Mouse (Mus musculus) myocyte (in vitro differentiated cells): ENCODE data around the gene Gm42906. TPM values are rescaled to one million over a fixed set of nuclear protein-coding genes. Genes with fewer than 3 reads are reported as not detected.
A peak's percentile ranks its signal among the peaks of the same experiment; 100 is the strongest.

ENCODE experiments used
- H3K27me3 ChIP-seq: one replicate; pipeline ENCODE4 v1.6.1; 2011; ENCODE audit not compliant: control insufficient read depth, insufficient read depth, insufficient read length
- H3K36me3 ChIP-seq: one replicate; pipeline ENCODE4 v1.6.1; 2011; ENCODE audit not compliant: control insufficient read depth, insufficient read depth
- H3K4me2 ChIP-seq: one replicate; pipeline ENCODE4 v1.6.1; 2011; ENCODE audit warnings: low read depth, control low read depth
- H3K4me3 ChIP-seq: one replicate; pipeline ENCODE4 v1.5.1; 2011; ENCODE audit warnings: mild to moderate bottlenecking, control low read depth, moderate library complexity
- H3K79me2 ChIP-seq: one replicate; pipeline ENCODE4 v1.6.1; 2011; ENCODE audit not compliant: control insufficient read depth, insufficient read depth
- H3ac ChIP-seq: one replicate; pipeline ENCODE4 v1.6.1; 2011; ENCODE audit not compliant: control insufficient read depth, insufficient read length
- CEBPB ChIP-seq: IDR thresholded peaks from 2 replicates; pipeline ENCODE4 v1.6.1; 2011; ENCODE audit warnings: mild to moderate bottlenecking, moderate library complexity; ENCODE audit not compliant: poor library complexity, insufficient read depth, severe bottlenecking
- E2F4 ChIP-seq: IDR thresholded peaks from one replicate; pipeline ENCODE4 v1.6.1; 2011; ENCODE audit warnings: mild to moderate bottlenecking, control low read depth, moderate library complexity; ENCODE audit not compliant: insufficient read depth
- MAX ChIP-seq: IDR thresholded peaks from one replicate; pipeline ENCODE4 v1.6.1; 2011; ENCODE audit warnings: low read depth, mild to moderate bottlenecking, control low read depth
- MYOD1 ChIP-seq, 3 experiments: IDR thresholded peaks; one replicate each; pipeline ENCODE4 v1.6.1; 2011; ENCODE audit warnings: control low read depth in 2 of 3, low read depth in 2 of 3, mild to moderate bottlenecking in 2 of 3, moderate library complexity in 1 of 3; ENCODE audit not compliant: insufficient read length in 2 of 3, control insufficient read depth in 1 of 3
- MYOG ChIP-seq, 3 experiments: IDR thresholded peaks; one replicate each; pipeline ENCODE4 v1.6.1; 2011; ENCODE audit warnings: control low read depth in 2 of 3, low read depth in 2 of 3, mild to moderate bottlenecking in 2 of 3; ENCODE audit not compliant: insufficient read length in 2 of 3, control insufficient read depth in 1 of 3, insufficient read depth in 1 of 3
- POLR2A ChIP-seq: IDR thresholded peaks from one replicate; pipeline ENCODE4 v1.6.1; 2011; ENCODE audit warnings: low read depth, mild to moderate bottlenecking, control low read depth, moderate library complexity; ENCODE audit not compliant: insufficient read length
- POLR2AphosphoS2 ChIP-seq: IDR thresholded peaks from one replicate; pipeline ENCODE4 v1.6.1; 2011; ENCODE audit warnings: low read depth, control low read depth; ENCODE audit not compliant: insufficient read length
- REST ChIP-seq: IDR thresholded peaks from one replicate; pipeline ENCODE4 v1.6.1; 2011; ENCODE audit warnings: mild to moderate bottlenecking, control low read depth, moderate library complexity; ENCODE audit not compliant: insufficient read depth, insufficient read length
- SRF ChIP-seq: IDR thresholded peaks from one replicate; pipeline ENCODE4 v1.6.1; 2011; ENCODE audit warnings: low read depth; ENCODE audit not compliant: control insufficient read depth, insufficient read length
- TCF12 ChIP-seq: IDR thresholded peaks from one replicate; pipeline ENCODE4 v1.6.1; 2011; ENCODE audit warnings: mild to moderate bottlenecking, control low read depth; ENCODE audit not compliant: poor library complexity, insufficient read depth, severe bottlenecking
- TCF3 ChIP-seq: IDR thresholded peaks from one replicate; pipeline ENCODE4 v1.6.1; 2011; ENCODE audit warnings: low read depth, control low read depth; ENCODE audit not compliant: insufficient read length
- USF1 ChIP-seq: IDR thresholded peaks from one replicate; pipeline ENCODE4 v1.6.1; 2011; ENCODE audit warnings: low read depth, mild to moderate bottlenecking, control low read depth, moderate library complexity
- polyA plus RNA-seq: library from polyadenylated mRNA; unstranded; fragments of >200 nt; fragmentation: generic; extraction: Trizol; gene quantifications from one replicate; pipeline ENCODE4 v1.2.1, GENCODE M21; 2012; ENCODE audit warnings: missing spikeins

Gm42906 gene
- polyA plus RNA-seq, 1 experiment, result not detected

GRCm38 (mm10) chr5:151109822-151110221, 318.1 kb downstream of the Gm42906 start:
- Histone ChIP-seq H3K4me2 (peak overlapping the region; percentile 92), H3K27me3 (no peaks in the 10 kb centered on the region), H3K4me3 (no peak overlapping the region), H3K36me3 (no peaks in the 10 kb centered on the region), H3ac (no peak overlapping the region), H3K79me2 (peaks cover 89% of the 10 kb centered on the region)
- no peak for TF ChIP-seq MYOD1 (IDR thresholded peaks at IDR 0.05; ENCODE audit: control insufficient read depth in 1 of 3, insufficient read length in 2 of 3, low read depth in 2 of 3)
- TF ChIP-seq CEBPB, result peak; percentile 71; the same call in 1 of the 2 replicates

DNA sequence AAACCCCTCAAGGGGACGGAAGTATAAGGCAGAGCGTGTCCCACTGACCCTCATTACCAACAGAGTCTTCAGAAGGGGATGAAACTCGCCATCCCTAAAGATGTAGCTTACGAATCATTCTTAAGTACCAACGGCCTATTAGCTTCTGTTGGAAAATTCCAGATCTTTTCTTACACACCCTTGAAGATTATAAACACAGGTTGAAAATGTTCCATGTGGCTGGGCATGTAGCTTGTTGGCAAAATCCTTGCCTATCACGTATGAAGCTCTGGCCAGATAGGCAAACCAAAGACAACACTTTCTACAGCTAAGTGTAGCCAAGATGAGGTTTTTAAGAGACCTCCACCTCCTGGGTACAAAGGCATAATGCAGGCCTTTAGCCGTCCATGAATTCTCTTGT, 319.0 kb downstream of the Gm42906 start:
- no peak overlapping the region for H3K4me3 ChIP-seq
- H3K27me3 ChIP-seq, result no peaks in the 10 kb centered on the region
- H3ac ChIP-seq, result no peak overlapping the region
- no peak for TF ChIP-seq POLR2AphosphoS2
- no peak for TF ChIP-seq MYOG (IDR thresholded peaks at IDR 0.05; ENCODE audit: control insufficient read depth in 1 of 3, insufficient read depth in 1 of 3, insufficient read length in 2 of 3, low read depth in 2 of 3)
- no peak for TF ChIP-seq MAX
- no peak for TF ChIP-seq CEBPB
- no peak for TF ChIP-seq USF1
- TF ChIP-seq E2F4, result no peak
- no peak for TF ChIP-seq POLR2A
- no peak for TF ChIP-seq TCF12
- no peak for TF ChIP-seq MYOD1 (IDR thresholded peaks at IDR 0.05; ENCODE audit: control insufficient read depth in 1 of 3, insufficient read length in 2 of 3, low read depth in 2 of 3)
- TF ChIP-seq REST, result no peak
- no peak for TF ChIP-seq SRF
- TF ChIP-seq TCF3, result no peak
- peaks cover 89% of the 10 kb centered on the region for H3K79me2 ChIP-seq
- H3K4me2 ChIP-seq, result no peak overlapping the region
- H3K36me3 ChIP-seq, result no peaks in the 10 kb centered on the region

- no peak overlapping the region for H3K4me3 ChIP-seq
- no peak for TF ChIP-seq TCF3
- TF ChIP-seq POLR2AphosphoS2, result no peak
- no peak for TF ChIP-seq REST
- TF ChIP-seq TCF12, result no peak
- TF ChIP-seq E2F4, result no peak
- no peak for TF ChIP-seq MYOD1 (IDR thresholded peaks at IDR 0.05; ENCODE audit: control insufficient read depth in 1 of 3, insufficient read length in 2 of 3, low read depth in 2 of 3)
- no peak for TF ChIP-seq SRF
- TF ChIP-seq POLR2A, result no peak
- no peak for TF ChIP-seq CEBPB
- TF ChIP-seq MAX, result no peak
- TF ChIP-seq USF1, result no peak
- TF ChIP-seq MYOG (IDR thresholded peaks at IDR 0.05; ENCODE audit: control insufficient read depth in 1 of 3, insufficient read depth in 1 of 3, insufficient read length in 2 of 3, low read depth in 2 of 3), result no peak
- H3K27me3 ChIP-seq, result no peaks in the 10 kb centered on the region
- peaks cover 89% of the 10 kb centered on the region for H3K79me2 ChIP-seq
- H3K36me3 ChIP-seq, result no peaks in the 10 kb centered on the region
- no peak overlapping the region for H3K4me2 ChIP-seq
- H3ac ChIP-seq, result no peak overlapping the region
Measured at GRCm38 (mm10) chr5:151108291-151108897, 319.6 kb downstream of the Gm42906 start.

DNA sequence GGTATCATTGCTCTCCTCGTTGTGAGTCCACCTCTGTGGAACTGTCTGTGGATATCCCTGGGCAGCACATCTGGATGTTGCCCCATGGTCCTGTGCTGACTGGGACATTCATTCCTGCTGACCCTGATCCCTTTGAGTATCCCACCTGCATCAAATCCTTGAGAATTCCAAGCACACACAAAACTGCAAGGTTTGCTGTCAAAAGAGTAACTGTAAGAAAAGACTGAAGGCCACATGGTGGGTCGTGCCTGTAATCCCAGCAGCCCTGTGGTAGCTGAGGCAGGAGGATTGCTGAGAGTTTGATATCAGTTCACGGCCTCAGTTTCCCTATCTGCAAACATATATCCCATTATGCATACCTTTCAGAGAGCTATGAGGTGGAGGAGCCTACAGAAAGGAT, 321.1 kb downstream of the Gm42906 start:
- H3K36me3 ChIP-seq, result no peaks in the 10 kb centered on the region
- H3K79me2 ChIP-seq, result peaks cover 99% of the 10 kb centered on the region
- no peak overlapping the region for H3ac ChIP-seq
- no peak for TF ChIP-seq USF1
- no peak for TF ChIP-seq TCF3
- no peak for TF ChIP-seq REST
- TF ChIP-seq TCF12, result no peak
- TF ChIP-seq CEBPB, result no peak
- TF ChIP-seq SRF, result no peak
- no peak for TF ChIP-seq POLR2AphosphoS2
- no peak for TF ChIP-seq MYOG (IDR thresholded peaks at IDR 0.05; ENCODE audit: control insufficient read depth in 1 of 3, insufficient read depth in 1 of 3, insufficient read length in 2 of 3, low read depth in 2 of 3)
- no peak for TF ChIP-seq E2F4
- no peak for TF ChIP-seq POLR2A
- TF ChIP-seq MAX, result no peak
- TF ChIP-seq MYOD1 (IDR thresholded peaks at IDR 0.05; ENCODE audit: control insufficient read depth in 1 of 3, insufficient read length in 2 of 3, low read depth in 2 of 3), result no peak
- no peak overlapping the region for H3K4me2 ChIP-seq
- H3K4me3 ChIP-seq, result no peak overlapping the region
- no peaks in the 10 kb centered on the region for H3K27me3 ChIP-seq
